Mouse (Mus musculus): ENCODE measurements around the gene 5330417C22Rik. TPM values are rescaled to one million over a fixed set of nuclear protein-coding genes. Genes with fewer than 3 reads are reported as not detected.
A peak's percentile ranks its signal among the peaks of the same experiment; 100 is the strongest.

5330417C22Rik gene
- polyA plus RNA-seq, 1 experiment from 2014 or later: 18.8 TPM

GRCm38 (mm10) chr3:108409656-108410358 lies 126.5 kb downstream of the 5330417C22Rik start:
- H3K4me2 ChIP-seq (ENCODE audit: low read length): peak overlapping the region; percentile 78
- WGBS: 6% methylated on average over 8 of the region's 8 CpGs
- peaks cover 61% of the 10 kb centered on the region for H3K36me3 ChIP-seq (ENCODE audit: control insufficient read depth, insufficient read depth, low read length)
- H3K9me3 ChIP-seq (ENCODE audit: control insufficient read depth, low read length): peaks cover 9% of the 10 kb centered on the region
- H3K4me3 ChIP-seq (replicated peaks; ENCODE audit: low read depth, low read length): peak overlapping the region; percentile 38
- peak overlapping the region; percentile 97 for H3K27ac ChIP-seq (replicated peaks; ENCODE audit: low read depth, low read length)
- no peaks in the 10 kb centered on the region for H3K27me3 ChIP-seq (ENCODE audit: control insufficient read depth, insufficient read depth, low read length)
- H3K9ac ChIP-seq (replicated peaks; ENCODE audit: low read length): peak overlapping the region; percentile 75
- ATAC-seq (ENCODE audit: low FRiP score, low TSS enrichment): no peak
- DNase-seq: peak; percentile 48
- peaks cover 56% of the 10 kb centered on the region for H3K4me1 ChIP-seq (ENCODE audit: control insufficient read depth, insufficient read depth, low read length)

GRCm38 (mm10) chr3:108408517-108409008 lies 127.8 kb downstream of the 5330417C22Rik start:
- peak overlapping the region; percentile 78 for H3K4me2 ChIP-seq (ENCODE audit: low read length)
- peaks cover 2% of the 10 kb centered on the region; the same call in 1 of the 2 replicates for H3K9me3 ChIP-seq (ENCODE audit: control insufficient read depth, low read length)
- H3K27ac ChIP-seq (replicated peaks; ENCODE audit: low read depth, low read length): no peak overlapping the region
- peaks cover 60% of the 10 kb centered on the region for H3K36me3 ChIP-seq (ENCODE audit: control insufficient read depth, insufficient read depth, low read length)
- DNase-seq: no peak
- no peak overlapping the region for H3K9ac ChIP-seq (replicated peaks; ENCODE audit: low read length)
- peaks cover 48% of the 10 kb centered on the region for H3K4me1 ChIP-seq (ENCODE audit: control insufficient read depth, insufficient read depth, low read length)
- H3K27me3 ChIP-seq (ENCODE audit: control insufficient read depth, insufficient read depth, low read length): no peaks in the 10 kb centered on the region
- no peak overlapping the region for H3K4me3 ChIP-seq (replicated peaks; ENCODE audit: low read depth, low read length)
- 82% methylated on average over 8 of the region's 8 CpGs for WGBS
- no peak for ATAC-seq (ENCODE audit: low FRiP score, low TSS enrichment)

- DNase-seq (no peak), ATAC-seq (ENCODE audit: low FRiP score, low TSS enrichment) (no peak)
- Histone ChIP-seq H3K4me3 (replicated peaks; ENCODE audit: low read depth, low read length) (no peak overlapping the region), H3K4me1 (ENCODE audit: control insufficient read depth, insufficient read depth, low read length) (peaks cover 36% of the 10 kb centered on the region), H3K27ac (replicated peaks; ENCODE audit: low read depth, low read length) (peak overlapping the region; percentile 79), H3K4me2 (ENCODE audit: low read length) (peak overlapping the region; percentile 33), H3K9ac (replicated peaks; ENCODE audit: low read length) (peak overlapping the region; percentile 31; the same call in 1 of the 2 replicates), H3K36me3 (ENCODE audit: control insufficient read depth, insufficient read depth, low read length) (peaks cover 62% of the 10 kb centered on the region), H3K27me3 (ENCODE audit: control insufficient read depth, insufficient read depth, low read length) (no peaks in the 10 kb centered on the region), H3K9me3 (ENCODE audit: control insufficient read depth, low read length) (no peaks in the 10 kb centered on the region)
- WGBS: 60% methylated on average over 24 of the region's 24 CpGs
Observed at GRCm38 (mm10) chr3:108406306-108406885, 129.9 kb downstream of the 5330417C22Rik start.

Small RNA genes within 50 kb of the gene (microRNA-seq; reads per million reads assigned to microRNA genes)
- not detected for gene Gm22860

Other genes with a start within 250 kb of the 5330417C22Rik start
- gene Mybphl, start 171.6 kb downstream of the 5330417C22Rik start, polyA plus RNA-seq (2014; fragmentation: Nextera tagmentation; extraction: Ambion mirVana): not detected in 2 replicates
- 7.4 and 12.4 TPM in 2 replicates for gene Psrc1, start 152.7 kb downstream of the 5330417C22Rik start, polyA plus RNA-seq (2014; fragmentation: Nextera tagmentation; extraction: Ambion mirVana)
- 49.5 and 59.4 TPM in 2 replicates for gene Celsr2, start 121.0 kb downstream of the 5330417C22Rik start, polyA plus RNA-seq (2014; fragmentation: Nextera tagmentation; extraction: Ambion mirVana)
- gene Sars, start 91.3 kb downstream of the 5330417C22Rik start, polyA plus RNA-seq (2014; fragmentation: Nextera tagmentation; extraction: Ambion mirVana): 205 and 217 TPM in 2 replicates
- gene 1700013F07Rik, start 2.4 kb downstream of the 5330417C22Rik start, polyA plus RNA-seq (2014; fragmentation: Nextera tagmentation; extraction: Ambion mirVana): 1.6 and 1.9 TPM in 2 replicates
- gene Tmem167b, start 25.9 kb upstream of the 5330417C22Rik start, polyA plus RNA-seq (2014; fragmentation: Nextera tagmentation; extraction: Ambion mirVana): 45.5 and 63.0 TPM in 2 replicates
- gene Taf13, start 35.2 kb upstream of the 5330417C22Rik start, polyA plus RNA-seq (2014; fragmentation: Nextera tagmentation; extraction: Ambion mirVana): 63.4 and 63.6 TPM in 2 replicates
- gene Wdr47, start 54.7 kb upstream of the 5330417C22Rik start, polyA plus RNA-seq (2014; fragmentation: Nextera tagmentation; extraction: Ambion mirVana): 83.3 and 123 TPM in 2 replicates
- gene Clcc1, start 117.4 kb upstream of the 5330417C22Rik start, polyA plus RNA-seq (2014; fragmentation: Nextera tagmentation; extraction: Ambion mirVana): 36.2 and 49.1 TPM in 2 replicates
- gene Gpsm2, start 185.8 kb upstream of the 5330417C22Rik start, polyA plus RNA-seq (2014; fragmentation: Nextera tagmentation; extraction: Ambion mirVana): 13.1 and 31.3 TPM in 2 replicates
- gene Aknad1, start 203.1 kb upstream of the 5330417C22Rik start, polyA plus RNA-seq (2014; fragmentation: Nextera tagmentation; extraction: Ambion mirVana): not detected in 2 replicates

Data from midbrain, embryonic 14.5 days (tissue).